Mouse (Mus musculus) heart, embryonic 12.5 days (tissue): ENCODE results near the gene Rad51d. TPM values are rescaled to one million over a fixed set of nuclear protein-coding genes. Genes with fewer than 3 reads are reported as not detected.
A peak's percentile ranks its signal among the peaks of the same experiment; 100 is the strongest.

Experiments
- ATAC-seq: fragments of 200-750 bp; cut with Nextera tagmentation; 2 replicates; pipeline ENCODE4 v1.8.0; 2017; ENCODE audit warnings: moderate TSS enrichment, moderate library complexity; ENCODE audit not compliant: insufficient number of reproducible peaks, low FRiP score
- H3K27ac ChIP-seq: fragments of 300-500 bp; sonication (generic); 2 replicates; pipeline ENCODE4 v1.5.1; 2016; ENCODE audit warnings: mild to moderate bottlenecking, moderate library complexity; ENCODE audit not compliant: poor library complexity, severe bottlenecking
- H3K27me3 ChIP-seq: fragments of 300-500 bp; sonication (generic); replicated peaks from 2 replicates; pipeline ENCODE4 v1.6.1; 2016; ENCODE audit warnings: mild to moderate bottlenecking, moderate library complexity
- H3K36me3 ChIP-seq: fragments of 300-500 bp; sonication (generic); 2 replicates; pipeline ENCODE4 v1.6.1; 2016; ENCODE audit warnings: mild to moderate bottlenecking, moderate library complexity
- H3K4me1 ChIP-seq: fragments of 300-500 bp; sonication (generic); replicated peaks from 2 replicates; pipeline ENCODE4 v1.6.1; 2016; ENCODE audit warnings: mild to moderate bottlenecking
- H3K4me2 ChIP-seq: fragments of 300-500 bp; sonication (generic); 2 replicates; pipeline ENCODE4 v1.6.1; 2016; ENCODE audit warnings: mild to moderate bottlenecking, moderate library complexity
- H3K4me3 ChIP-seq: fragments of 300-500 bp; sonication (generic); 2 replicates; pipeline ENCODE4 v1.5.1; 2016; ENCODE audit warnings: mild to moderate bottlenecking
- H3K9ac ChIP-seq: fragments of 300-500 bp; sonication (generic); 2 replicates; pipeline ENCODE4 v1.6.1; 2016; ENCODE audit warnings: mild to moderate bottlenecking, moderate library complexity
- H3K9me3 ChIP-seq: fragments of 300-500 bp; sonication (generic); replicated peaks from 2 replicates; pipeline ENCODE4 v1.6.1; 2016; ENCODE audit warnings: mild to moderate bottlenecking, moderate library complexity
- WGBS: fragments of 180-500 bp; shearing (Covaris S2); methylation state at CpG from one replicate; pipeline ENCODE4 v1.1.7; 2016; 5-methylcytosine and 5-hydroxymethylcytosine counted together
- polyA plus RNA-seq: library from polyadenylated mRNA; unstranded; fragments of >200 nt; fragmentation: Nextera tagmentation; extraction: Ambion mirVana; gene quantifications from 2 replicates; pipeline ENCODE4 v1.2.1, GENCODE M21; 2016

Gene Rad51d
- polyA plus RNA-seq, 1 experiment from 2014 or later, result 14.6 TPM

- WGBS, result 44% methylated on average over 7 of the region's 7 CpGs
- Histone ChIP-seq H3K36me3 (no peaks in the 10 kb centered on the region), H3K27ac (no peak within 1 kb of the TSS), H3K4me2 (no peak within 1 kb of the TSS), H3K4me3 (no peak within 1 kb of the TSS), H3K9me3 (no peaks in the 10 kb centered on the region), H3K27me3 (no peaks in the 10 kb centered on the region; the same call in 1 of the 2 replicates), H3K9ac (no peak within 1 kb of the TSS), H3K4me1 (peaks cover 17% of the 10 kb centered on the region)
- no peak for ATAC-seq
These were observed 1.5 kb upstream of the Rad51d start, which contains the start of gene Fndc8 for GRCm38 (mm10) chr11:82891936-82892335. Fndc8 (plus strand) TSS chr11:82892124.

- Histone ChIP-seq H3K27me3 (no peaks in the 10 kb centered on the region; the same call in 1 of the 2 replicates), H3K4me2 (peak overlapping the region; percentile 92), H3K27ac (peak overlapping the region; percentile 62), H3K9me3 (no peaks in the 10 kb centered on the region), H3K9ac (peak overlapping the region; percentile 80), H3K4me1 (peaks cover 17% of the 10 kb centered on the region), H3K4me3 (peak overlapping the region; percentile 74), H3K36me3 (no peaks in the 10 kb centered on the region)
- WGBS, result 7% methylated on average over 31 of the region's 31 CpGs
- peak; percentile 16 for ATAC-seq
These were observed 681 bp downstream of the Rad51d start for GRCm38 (mm10) chr11:82889524-82890341.

DNA sequence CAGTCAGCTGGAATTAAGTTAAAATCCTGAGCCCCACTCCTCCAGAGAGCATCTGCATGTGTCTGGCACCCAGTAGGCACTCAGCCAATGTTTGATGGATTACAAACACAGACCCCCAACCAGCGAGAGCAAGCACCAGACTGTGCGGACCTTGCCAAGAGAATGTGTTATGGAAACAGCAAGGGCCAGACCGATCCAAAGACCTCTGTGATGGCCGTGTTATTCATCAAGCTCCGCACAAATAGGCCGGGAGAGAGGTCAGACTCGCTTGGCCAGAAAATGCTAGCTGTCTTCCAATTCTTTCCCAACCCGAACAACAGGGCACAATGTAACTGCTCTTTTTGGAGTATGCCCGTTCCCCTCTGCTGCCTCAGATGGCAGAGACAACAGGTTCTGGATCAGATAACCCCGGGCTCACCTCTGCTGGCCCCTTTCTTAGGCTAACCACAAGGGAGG is 1.9 kb downstream of the Rad51d start:
- 69% methylated on average over 10 of the region's 10 CpGs for WGBS
- no peak overlapping the region; the same call in 1 of the 2 replicates for H3K9ac ChIP-seq
- H3K4me1 ChIP-seq, result peaks cover 17% of the 10 kb centered on the region
- 0 out of 2 replicates have a peak overlapping the region, but pooled peaks have one; percentile 6 for H3K4me2 ChIP-seq
- H3K9me3 ChIP-seq, result no peaks in the 10 kb centered on the region
- no peak for ATAC-seq
- no peaks in the 10 kb centered on the region for H3K36me3 ChIP-seq
- no peak overlapping the region for H3K27ac ChIP-seq
- no peaks in the 10 kb centered on the region; the same call in 1 of the 2 replicates for H3K27me3 ChIP-seq
- no peak overlapping the region for H3K4me3 ChIP-seq

- Histone ChIP-seq H3K9ac (no peak overlapping the region), H3K9me3 (no peaks in the 10 kb centered on the region), H3K4me2 (no peak overlapping the region), H3K4me3 (no peak overlapping the region), H3K27ac (no peak overlapping the region), H3K36me3 (peaks cover 13% of the 10 kb centered on the region), H3K27me3 (no peaks in the 10 kb centered on the region; the same call in 1 of the 2 replicates), H3K4me1 (peaks cover 17% of the 10 kb centered on the region)
- ATAC-seq, result no peak
- WGBS, result 82% methylated on average over 3 of the region's 3 CpGs
These were observed 3.9 kb downstream of the Rad51d start for GRCm38 (mm10) chr11:82886559-82886958.

DNA sequence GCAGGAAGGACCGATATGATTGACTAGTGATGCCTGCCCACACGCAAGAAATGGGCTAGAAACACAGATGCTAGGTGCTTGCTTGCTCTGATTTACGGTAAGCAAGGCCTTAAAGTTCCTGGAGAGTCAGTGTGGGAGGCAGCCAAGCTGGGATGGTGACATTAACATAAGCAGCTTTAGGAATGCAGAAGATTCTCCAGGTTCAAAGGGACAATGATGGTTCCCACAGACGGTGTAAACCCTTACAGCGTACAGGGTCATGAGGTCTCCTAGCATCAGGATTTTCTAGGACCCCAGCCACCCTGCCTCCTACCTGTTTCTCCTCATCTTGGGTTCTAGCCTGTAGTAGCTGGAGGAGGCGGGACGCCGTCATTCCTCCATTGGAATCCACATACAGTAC is 7.2 kb downstream of the Rad51d start:
- no peak for ATAC-seq

GRCm38 (mm10) chr11:82877726-82878344 is 12.6 kb downstream of the Rad51d start:
- no peak overlapping the region for H3K4me3 ChIP-seq
- 80% methylated on average over 7 of the region's 7 CpGs for WGBS
- no peak overlapping the region for H3K4me2 ChIP-seq
- ATAC-seq, result no peak
- H3K4me1 ChIP-seq, result peaks cover 7% of the 10 kb centered on the region
- H3K27me3 ChIP-seq, result no peaks in the 10 kb centered on the region
- H3K9ac ChIP-seq, result no peak overlapping the region
- no peak overlapping the region for H3K27ac ChIP-seq
- H3K36me3 ChIP-seq, result peaks cover 29% of the 10 kb centered on the region
- no peaks in the 10 kb centered on the region for H3K9me3 ChIP-seq

More for the DNA sequence above, 7.2 kb downstream of the Rad51d start:
- no peak overlapping the region for H3K4me2 ChIP-seq
- peaks cover 1% of the 10 kb centered on the region for H3K4me1 ChIP-seq
- no peaks in the 10 kb centered on the region for H3K27me3 ChIP-seq
- H3K36me3 ChIP-seq, result peaks cover 30% of the 10 kb centered on the region
- no peak overlapping the region for H3K4me3 ChIP-seq
- WGBS, result 71% methylated on average over 8 of the region's 8 CpGs
- no peak overlapping the region for H3K9ac ChIP-seq
- no peak overlapping the region for H3K27ac ChIP-seq
- no peaks in the 10 kb centered on the region for H3K9me3 ChIP-seq

DNA sequence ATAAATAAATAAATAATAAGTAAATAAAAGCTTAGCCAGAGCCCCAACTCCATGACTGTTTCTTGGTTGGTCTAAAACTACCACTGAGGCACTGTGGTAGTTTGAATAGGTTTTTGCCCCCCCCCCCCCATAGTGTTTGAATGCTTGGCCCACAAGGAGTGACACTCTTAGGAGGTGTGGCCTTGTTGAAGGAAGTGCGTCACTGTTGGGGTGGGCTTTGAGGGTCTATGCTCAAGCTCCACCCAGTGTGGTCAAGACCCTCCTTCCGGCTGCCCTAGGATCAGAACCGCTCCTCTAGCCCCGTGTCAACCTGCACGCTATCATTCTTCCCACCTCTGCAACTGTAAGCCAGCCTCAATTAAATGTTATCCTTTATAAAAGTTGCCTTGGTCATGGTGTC is 14.8 kb downstream of the Rad51d start:
- Histone ChIP-seq H3K27ac (no peak overlapping the region), H3K9me3 (no peaks in the 10 kb centered on the region), H3K9ac (no peak overlapping the region), H3K4me3 (no peak overlapping the region), H3K36me3 (peaks cover 15% of the 10 kb centered on the region), H3K4me1 (peaks cover 7% of the 10 kb centered on the region), H3K27me3 (no peaks in the 10 kb centered on the region), H3K4me2 (no peak overlapping the region)
- WGBS, result 84% methylated on average over 5 of the region's 5 CpGs
- no peak for ATAC-seq

DNA sequence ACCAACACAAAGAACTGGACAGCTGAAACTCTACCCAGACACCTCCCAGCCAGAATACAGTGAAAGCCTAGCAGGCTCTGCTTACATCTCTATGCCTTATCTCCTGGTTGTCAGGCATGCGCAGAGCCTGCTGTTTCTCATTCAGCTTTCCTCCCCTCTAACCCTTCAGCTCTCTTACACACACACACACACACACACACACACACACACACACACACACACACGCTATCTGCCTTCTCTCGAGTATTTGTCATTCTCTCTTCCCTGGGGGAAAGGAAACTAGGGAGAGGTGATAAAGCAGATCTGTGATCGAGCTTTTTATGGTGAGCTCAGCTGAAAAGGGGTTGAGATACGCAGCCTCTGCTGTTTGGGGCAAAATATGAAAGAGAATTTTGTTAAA is 15.5 kb downstream of the Rad51d start:
- H3K4me3 ChIP-seq, result no peak overlapping the region
- no peaks in the 10 kb centered on the region for H3K9me3 ChIP-seq
- WGBS, result 12% methylated on average over 5 of the region's 5 CpGs
- H3K27ac ChIP-seq, result 0 out of 2 replicates have a peak overlapping the region, but pooled peaks have one; percentile 10
- ATAC-seq, result 0 out of 2 replicates have a peak, but pooled peaks have one; percentile 27
- peak overlapping the region; percentile 43 for H3K4me2 ChIP-seq
- peaks cover 12% of the 10 kb centered on the region for H3K36me3 ChIP-seq
- H3K4me1 ChIP-seq, result peaks cover 9% of the 10 kb centered on the region
- H3K9ac ChIP-seq, result no peak overlapping the region
- no peaks in the 10 kb centered on the region for H3K27me3 ChIP-seq

GRCm38 (mm10) chr11:82871031-82871446 is 19.4 kb downstream of the Rad51d start, which contains the start of gene Rffl:
Rffl (minus strand) TSS chr11:82871210.
- under 1% methylated on average over 43 of the region's 43 CpGs for WGBS
- no peaks in the 10 kb centered on the region for H3K27me3 ChIP-seq
- H3K4me1 ChIP-seq, result peaks cover 11% of the 10 kb centered on the region
- H3K9ac ChIP-seq, result peak within 1 kb of the TSS; percentile 90
- H3K4me2 ChIP-seq, result peak within 1 kb of the TSS; percentile 81
- peak; percentile 89 for ATAC-seq
- peak within 1 kb of the TSS; percentile 66 for H3K27ac ChIP-seq
- no peaks in the 10 kb centered on the region for H3K36me3 ChIP-seq
- H3K9me3 ChIP-seq, result no peaks in the 10 kb centered on the region
- H3K4me3 ChIP-seq, result peak within 1 kb of the TSS; percentile 98

GRCm38 (mm10) chr11:82870173-82871030 is 20.0 kb downstream of the Rad51d start:
- Histone ChIP-seq H3K36me3 (no peaks in the 10 kb centered on the region), H3K4me3 (peak overlapping the region; percentile 98), H3K4me1 (peaks cover 11% of the 10 kb centered on the region), H3K27me3 (no peaks in the 10 kb centered on the region), H3K9ac (peak overlapping the region; percentile 90), H3K27ac (peak overlapping the region; percentile 66), H3K4me2 (peak overlapping the region; percentile 81), H3K9me3 (no peaks in the 10 kb centered on the region)
- peak; percentile 68 for ATAC-seq
- 3% methylated on average over 36 of the region's 36 CpGs for WGBS
